Mouse (Mus musculus): ENCODE data around the gene Zbtb7b.
"Not testable (repeated sequence)": the region's sequence is repeated elsewhere in the genome, so short reads cannot be mapped to it uniquely, and the experiment has no call there.

The Zbtb7b gene

GRCm38 (mm10) chr3:89394006-89394893 is at the start of gene Zbtb7b:
Gene Zbtb7b, minus strand, starts transcription at chr3:89394776.
- POLR2A ChIA-PET, result interaction anchor here (0.6 to 14.6 kb wide), 52 partner anchors 8 to 1093 kb away, joined by 3 to 192 read pairs (median 4); partner anchors contain the start of genes Cks1b (in 3 of the 4), Flad1 (in 3 of the 4), Shc1 (in 3 of the 4) and Adam15 (in 2 of the 4)
- CTCF ChIA-PET, result interaction anchor here (0.7 to 9.2 kb wide), 20 partner anchors 11 to 483 kb away, joined by 3 to 148 read pairs (median 6); partner anchors contain the start of genes Adam15 (in 1 of the 4), Cks1b (in 1 of the 4), Krtcap2 (in 1 of the 4) and Pmvk (in 1 of the 4)

- POLR2A ChIA-PET, result interaction anchor here in 2 of 4 experiments (0.6 to 1.3 kb wide), 3 partner anchors 9 to 163 kb away, joined by 3 to 7 read pairs (median 3); no protein-coding TSS in a partner anchor
- CTCF ChIA-PET, result interaction anchor here in 2 of 4 experiments (0.6 to 1.9 kb wide), 2 partner anchors 9 to 16 kb away, joined by 3 to 5 read pairs; no protein-coding TSS in a partner anchor
These were observed 46.1 kb upstream of the Zbtb7b start for GRCm38 (mm10) chr3:89440691-89441090.

- ChIA-PET POLR2A (interaction anchor here (0.7 to 10.3 kb wide), 32 partner anchors 10 to 286 kb away, joined by 3 to 82 read pairs (median 7); partner anchors contain the start of genes Pmvk (in 3 of the 4), Cks1b (in 2 of the 4), Shc1 (in 2 of the 4) and Efna3 (in 1 of the 4)), CTCF (interaction anchor here (0.6 to 2.4 kb wide), 11 partner anchors 11 to 59 kb away, joined by 3 to 28 read pairs (median 6); no protein-coding TSS in a partner anchor)
These were observed 42.7 kb upstream of the Zbtb7b start for GRCm38 (mm10) chr3:89437269-89437668.

GRCm38 (mm10) chr3:89436176-89437113 is 41.9 kb upstream of the Zbtb7b start, which contains the start of gene Pbxip1:
Gene Pbxip1, plus strand, starts transcription at chr3:89436706.
- ChIA-PET POLR2A (interaction anchor here (0.6 to 10.3 kb wide), 71 partner anchors 10 to 1676 kb away, joined by 3 to 82 read pairs (median 4); partner anchors contain the start of genes Pmvk (in 3 of the 4), Cks1b (in 2 of the 4), Kcnn3 (in 2 of the 4) and Shc1 (in 2 of the 4)), CTCF (interaction anchor here (0.5 to 2.4 kb wide), 35 partner anchors 11 to 1025 kb away, joined by 3 to 28 read pairs (median 4); partner anchors contain the start of genes Cks1b (in 1 of the 4), Krtcap2 (in 1 of the 4) and Shc1 (in 1 of the 4))

- ChIA-PET CTCF (interaction anchor here (0.7 to 1.7 kb wide), 9 partner anchors 10 to 434 kb away, joined by 3 to 5 read pairs (median 3); no protein-coding TSS in a partner anchor), POLR2A (interaction anchor here in 3 of 4 experiments (0.7 to 10.3 kb wide), 19 partner anchors 9 to 338 kb away, joined by 3 to 82 read pairs (median 4); partner anchors contain the start of genes Flad1 (in 2 of the 3), Cks1b (in 1 of the 3), Shc1 (in 1 of the 3) and Zbtb7b (in 1 of the 3))
These were observed 40.5 kb upstream of the Zbtb7b start for GRCm38 (mm10) chr3:89435041-89435440.

- ChIA-PET POLR2A (interaction anchor here in 3 of 4 experiments (0.7 to 10.3 kb wide), 21 partner anchors 9 to 338 kb away, joined by 3 to 82 read pairs (median 4); partner anchors contain the start of genes Flad1 (in 2 of the 3), Cks1b (in 1 of the 3), Shc1 (in 1 of the 3) and Zbtb7b (in 1 of the 3)), CTCF (interaction anchor here in 3 of 4 experiments (0.6 to 1.7 kb wide), 6 partner anchors 13 to 884 kb away, joined by 3 to 5 read pairs (median 4); no protein-coding TSS in a partner anchor)
These were observed 40.0 kb upstream of the Zbtb7b start for GRCm38 (mm10) chr3:89434532-89434931.

- CTCF ChIA-PET, result interaction anchor here in 1 of 4 experiments (0.7 to 3.4 kb wide), 3 partner anchors 11 to 36 kb away, joined by 3 to 23 read pairs (median 3); no protein-coding TSS in a partner anchor
- POLR2A ChIA-PET, result interaction anchor here in 3 of 4 experiments (0.8 to 10.3 kb wide), 15 partner anchors 9 to 54 kb away, joined by 3 to 99 read pairs (median 5); partner anchors contain the start of genes Cks1b (in 1 of the 3), Flad1 (in 1 of the 3) and Shc1 (in 1 of the 3)
These were observed 38.0 kb upstream of the Zbtb7b start for GRCm38 (mm10) chr3:89432606-89433005.

GRCm38 (mm10) chr3:89430171-89431159 is 35.9 kb upstream of the Zbtb7b start, which contains the start of gene Pygo2:
Gene Pygo2, plus strand, starts transcription at chr3:89430214.
- POLR2A ChIA-PET, result interaction anchor here in 3 of 4 experiments (0.6 to 10.3 kb wide), 50 partner anchors 7 to 260 kb away, joined by 3 to 99 read pairs (median 4); partner anchors contain the start of genes Cks1b (in 3 of the 3), Flad1 (in 3 of the 3), Efna3 (in 2 of the 3) and Shc1 (in 2 of the 3)
- CTCF ChIA-PET, result interaction anchor here in 3 of 4 experiments (0.5 to 3.4 kb wide), 13 partner anchors 9 to 297 kb away, joined by 3 to 23 read pairs (median 5); no protein-coding TSS in a partner anchor

- CTCF ChIA-PET, result not testable (repeated sequence)
- POLR2A ChIA-PET, result interaction anchor here in 2 of 4 experiments (1.3 to 4.0 kb wide), 3 partner anchors 8 to 27 kb away, joined by 5 to 99 read pairs (median 44); partner anchors contain the start of genes Cks1b (in 1 of the 2) and Shc1 (in 1 of the 2)
These were observed 34.4 kb upstream of the Zbtb7b start for GRCm38 (mm10) chr3:89429021-89429420.

- POLR2A ChIA-PET, result interaction anchor here in 3 of 4 experiments (0.6 to 12.6 kb wide), 22 partner anchors 8 to 388 kb away, joined by 3 to 192 read pairs (median 4); partner anchors contain the start of genes Pbxip1 (in 2 of the 3), Flad1 (in 1 of the 3), Lenep (in 1 of the 3) and Pmvk (in 1 of the 3)
- CTCF ChIA-PET, result interaction anchor here in 3 of 4 experiments (0.6 to 2.8 kb wide), 8 partner anchors 11 to 77 kb away, joined by 3 to 11 read pairs (median 6); partner anchors contain the start of gene Pbxip1 (in 1 of the 3)
These were observed 31.3 kb upstream of the Zbtb7b start for GRCm38 (mm10) chr3:89425876-89426275.

GRCm38 (mm10) chr3:89425141-89425525 is 30.6 kb upstream of the Zbtb7b start:
- POLR2A ChIA-PET, result interaction anchor here in 3 of 4 experiments (0.7 to 12.6 kb wide), 26 partner anchors 9 to 270 kb away, joined by 3 to 192 read pairs (median 4); partner anchors contain the start of genes Pbxip1 (in 2 of the 3), Flad1 (in 1 of the 3), Lenep (in 1 of the 3) and Pmvk (in 1 of the 3)
- CTCF ChIA-PET, result interaction anchor here (0.5 to 2.8 kb wide), 12 partner anchors 10 to 170 kb away, joined by 3 to 11 read pairs (median 5); partner anchors contain the start of genes Pbxip1 (in 2 of the 4), Adam15 (in 1 of the 4) and Pmvk (in 1 of the 4)

- CTCF ChIA-PET, result interaction anchor here in 3 of 4 experiments (0.6 to 2.8 kb wide), 5 partner anchors 25 to 169 kb away, joined by 3 to 11 read pairs (median 10); partner anchors contain the start of genes Adam15 (in 1 of the 3) and Efna3 (in 1 of the 3)
- POLR2A ChIA-PET, result interaction anchor here in 3 of 4 experiments (0.6 to 12.6 kb wide), 24 partner anchors 8 to 1100 kb away, joined by 3 to 192 read pairs (median 4); partner anchors contain the start of genes Pbxip1 (in 2 of the 3), Flad1 (in 1 of the 3), Glmp (in 1 of the 3) and Lenep (in 1 of the 3)
These were observed 30.0 kb upstream of the Zbtb7b start for GRCm38 (mm10) chr3:89424416-89425140.

GRCm38 (mm10) chr3:89422556-89423205 is 28.1 kb upstream of the Zbtb7b start:
- POLR2A ChIA-PET, result interaction anchor here in 3 of 4 experiments (0.7 to 12.6 kb wide), 29 partner anchors 8 to 83 kb away, joined by 3 to 192 read pairs (median 8); partner anchors contain the start of genes Flad1 (in 3 of the 3), Pygo2 (in 3 of the 3), Pmvk (in 2 of the 3) and Zbtb7b (in 2 of the 3)
- CTCF ChIA-PET, result interaction anchor here in 3 of 4 experiments (0.7 to 3.5 kb wide), 8 partner anchors 26 to 314 kb away, joined by 3 to 20 read pairs (median 6); no protein-coding TSS in a partner anchor
